Comparison of ENCODE assay signal across 24 mouse cellular contexts in genomic region chr9:49988064-49988463, GRCm38 (mm10).
DNase-seq lines count a peak whose midpoint lies in the region; ATAC-seq lines count a peak whose summit lies in the region.
"Had no signal": no experiment of that assay in that cellular context is flagged by ENCODE, and none has a peak within 500 bp of the region (broad histone marks: within the 10 kb centered on the region; RNA-seq: fewer than 3 reads in every experiment).

No protein-coding gene starts in this region.

- no peak overlapping the region for H3K4me2 ChIP-seq in heart, embryonic 14.5 days (ENCODE audit: low read length)
- H3K4me2 ChIP-seq in kidney, embryonic 14.5 days (replicated peaks; ENCODE audit: low read depth, low read length): no peak overlapping the region
- H3K4me2 ChIP-seq: forebrain, embryonic 15.5 days; limb, embryonic 15.5 days; lung, embryonic 14.5 days; midbrain, embryonic 15.5 days; neural tube, embryonic 13.5 days had no signal

- H3K36me3 ChIP-seq in heart, embryonic 14.5 days (ENCODE audit: control insufficient read depth, insufficient read depth, low read length): no peaks in the 10 kb centered on the region
- no peaks in the 10 kb centered on the region for H3K36me3 ChIP-seq in kidney, embryonic 14.5 days (ENCODE audit: control insufficient read depth, insufficient read depth, low read length)
- H3K36me3 ChIP-seq: embryonic facial prominence, embryonic 10.5 days; forebrain, embryonic 15.5 days; limb, embryonic 15.5 days; midbrain, embryonic 15.5 days; neural tube, embryonic 13.5 days had no signal

- H3K4me3 ChIP-seq in heart, embryonic 14.5 days (ENCODE audit: control insufficient read depth in 1 of 2, insufficient read depth in 1 of 2, low read depth in 1 of 2, low read length in 2 of 2): no peak overlapping the region
- no peak overlapping the region for H3K4me3 ChIP-seq in kidney, embryonic 14.5 days (ENCODE audit: low read length)
- H3K4me3 ChIP-seq: embryonic facial prominence, embryonic 10.5 days; forebrain, embryonic 15.5 days; limb, embryonic 15.5 days; midbrain, embryonic 15.5 days; myocyte; neural tube, embryonic 13.5 days had no signal

- no peaks in the 10 kb centered on the region; the same call in 1 of the 2 replicates for H3K9me3 ChIP-seq in heart, embryonic 14.5 days (ENCODE audit: control insufficient read depth, low read length)
- H3K9me3 ChIP-seq in kidney, embryonic 14.5 days (ENCODE audit: control insufficient read depth, low read length): no peaks in the 10 kb centered on the region
- H3K9me3 ChIP-seq: embryonic facial prominence, embryonic 10.5 days; forebrain, embryonic 15.5 days; limb, embryonic 15.5 days; midbrain, embryonic 15.5 days; neural tube, embryonic 13.5 days had no signal

- peak overlapping the region in 1 of 2 experiments; percentile 79; a peak in 2 of 4 replicates for H3K27ac ChIP-seq in heart, embryonic 14.5 days (replicated peaks in 1 of 2; ENCODE audit: control insufficient read depth in 1 of 2, insufficient read depth in 1 of 2, low read depth in 2 of 2, low read length in 2 of 2)
- peak overlapping the region; percentile 17; the same call in 1 of the 2 replicates for H3K27ac ChIP-seq in kidney, embryonic 14.5 days (ENCODE audit: low read depth, low read length)
- H3K27ac ChIP-seq: embryonic facial prominence, embryonic 10.5 days; forebrain, embryonic 15.5 days; limb, embryonic 15.5 days; liver, embryonic 14.5 days; midbrain, embryonic 15.5 days had no signal

- H3K9ac ChIP-seq in heart, embryonic 14.5 days (ENCODE audit: low read length): no peak overlapping the region
- H3K9ac ChIP-seq in kidney, embryonic 14.5 days (ENCODE audit: low read depth, low read length): no peak overlapping the region
- H3K9ac ChIP-seq: forebrain, embryonic 15.5 days; limb, embryonic 15.5 days; liver, embryonic 14.5 days; lung, embryonic 14.5 days; midbrain, embryonic 15.5 days; neural tube, embryonic 13.5 days had no signal

- H3K4me1 ChIP-seq in heart, embryonic 14.5 days (ENCODE audit: control insufficient read depth in 2 of 2, insufficient read depth in 2 of 2, low read length in 2 of 2): peaks cover 18 to 29% of the 10 kb centered on the region in 2 experiments
- H3K4me1 ChIP-seq in kidney, embryonic 14.5 days (ENCODE audit: control insufficient read depth, insufficient read depth, low read length): peaks cover 15% of the 10 kb centered on the region
- H3K4me1 ChIP-seq: embryonic facial prominence, embryonic 10.5 days had no signal

- 17% methylated on average over 5 of the region's 5 CpGs for WGBS in heart, embryonic 14.5 days
- WGBS in kidney, embryonic 14.5 days: 19% methylated on average over 5 of the region's 5 CpGs

- no peaks in the 10 kb centered on the region for H3K27me3 ChIP-seq in heart, embryonic 14.5 days (ENCODE audit: control insufficient read depth, insufficient read depth, low read length)
- H3K27me3 ChIP-seq in kidney, embryonic 14.5 days (ENCODE audit: control insufficient read depth, insufficient read depth, low read length): no peaks in the 10 kb centered on the region
- H3K27me3 ChIP-seq: forebrain, embryonic 15.5 days; limb, embryonic 15.5 days; midbrain, embryonic 15.5 days; neural tube, embryonic 13.5 days had no signal

- DNase-seq in heart, adult 9 months (ENCODE audit: low spot score in 2 of 2): no peak
- no peak for DNase-seq in kidney, adult 9 months
- peak; percentile 43 for DNase-seq in ovary, adult 18-20 months (ENCODE audit: low spot score)
- no peak for DNase-seq in ovary, postnatal 36 days (ENCODE audit: low spot score)
- DNase-seq in thymus, adult 18-20 months: no peak
- DNase-seq: adrenal gland, adult 8-10 months; cerebellum, adult 11-12 months; cerebellum, postnatal 10 days; left cerebral cortex, postnatal 4 days; lung, embryonic 14.5 days; lung, postnatal 36 days; right cerebral cortex, adult 18-20 months; right cerebral cortex, postnatal 4 days; thymus, postnatal 36 days had no signal

- ATAC-seq in heart, embryonic 14.5 days (ENCODE audit: insufficient number of reproducible peaks, insufficient read depth, low FRiP score, low read depth): peak; percentile 46; the same call in 1 of the 2 replicates
- ATAC-seq in kidney, embryonic 14.5 days (ENCODE audit: low FRiP score, low TSS enrichment): no peak
- ATAC-seq: activated CD4-positive, CD25-positive, alpha-beta regulatory T cell, adult 4 months; forebrain, embryonic 15.5 days; midbrain, embryonic 15.5 days had no signal
